Mouse (Mus musculus) limb, embryonic 14.5 days (tissue): Measurements from ENCODE around the gene Bmp8b. TPM values are rescaled to one million over a fixed set of nuclear protein-coding genes. Genes with fewer than 3 reads are reported as not detected.
"Not testable (repeated sequence)": the region's sequence is repeated elsewhere in the genome, so short reads cannot be mapped to it uniquely, and the experiment has no call there.

Experiments
- ATAC-seq: fragments of 200-750 bp; cut with Nextera tagmentation; 2 replicates; pipeline ENCODE4 v1.8.0; 2017; ENCODE audit warnings: low read depth, moderate number of reproducible peaks, moderate TSS enrichment; ENCODE audit not compliant: low FRiP score
- DNase-seq: peaks from one replicate; pipeline ENCODE4 v3.0.0-alpha.2; 2015; ENCODE audit warnings: low spot score
- H3K27ac ChIP-seq: fragments of 300-500 bp; sonication (generic); replicated peaks from 2 replicates; pipeline ENCODE4 v1.5.1; 2014; ENCODE audit warnings: low read depth, mild to moderate bottlenecking, low read length, moderate library complexity, mixed read lengths
- H3K27me3 ChIP-seq: fragments of 300-500 bp; sonication (generic); 2 replicates; pipeline ENCODE4 v1.6.1; 2014; ENCODE audit warnings: low read length, mixed read lengths; ENCODE audit not compliant: control insufficient read depth, insufficient read depth
- H3K36me3 ChIP-seq: fragments of 300-500 bp; sonication (generic); 2 replicates; pipeline ENCODE4 v1.6.1; 2014; ENCODE audit warnings: mild to moderate bottlenecking, low read length, moderate library complexity, mixed read lengths; ENCODE audit not compliant: control insufficient read depth, insufficient read depth
- H3K4me1 ChIP-seq: fragments of 300-500 bp; sonication (generic); 2 replicates; pipeline ENCODE4 v1.6.1; 2014; ENCODE audit warnings: antibody characterized with exemption, low read length, mixed read lengths; ENCODE audit not compliant: control insufficient read depth, insufficient read depth
- H3K4me2 ChIP-seq: fragments of 300-500 bp; sonication (generic); replicated peaks from 2 replicates; pipeline ENCODE4 v1.6.1; 2014; ENCODE audit warnings: low read depth, mild to moderate bottlenecking, low read length, moderate library complexity; ENCODE audit not compliant: severe bottlenecking
- H3K4me3 ChIP-seq: fragments of 300-500 bp; sonication (generic); replicated peaks from 2 replicates; pipeline ENCODE4 v1.5.1; 2014; ENCODE audit warnings: low read length
- H3K9ac ChIP-seq: fragments of 300-500 bp; sonication (generic); 2 replicates; pipeline ENCODE4 v1.6.1; 2014; ENCODE audit warnings: mild to moderate bottlenecking, low read depth, low read length, moderate library complexity; ENCODE audit not compliant: severe bottlenecking
- H3K9me3 ChIP-seq: fragments of 300-500 bp; sonication (generic); 2 replicates; pipeline ENCODE4 v1.6.1; 2016; ENCODE audit warnings: low read length; ENCODE audit not compliant: control insufficient read depth
- POLR2A ChIP-seq: fragments of 200-500 bp; IDR thresholded peaks from 2 replicates; pipeline ENCODE4 v1.8.0; 2012; ENCODE audit warnings: inconsistent platforms, mild to moderate bottlenecking, moderate library complexity, borderline replicate concordance; ENCODE audit not compliant: insufficient read depth, insufficient read length; ENCODE audit errors: extremely low read depth
- WGBS: fragments of 180-500 bp; shearing (Covaris S2); extraction: QIAGEN DNeasy Blood & Tissue Kit; methylation state at CpG from one replicate; pipeline ENCODE4 v1.1.7; 2014; 5-methylcytosine and 5-hydroxymethylcytosine counted together
- polyA plus RNA-seq, 2 experiments: library from polyadenylated mRNA; depleted of rRNA in 1 of 2; stranded (reverse) in 1 of 2; unstranded in 1 of 2; fragments of >200 nt; fragmentation: Nextera tagmentation in 1 of 2; extraction: Ambion mirVana in 1 of 2; gene quantifications; 2 replicates each; pipeline versions ENCODE4 v1.2.1 to v1.2.3; 2012 to 2014

The Bmp8b gene
- polyA plus RNA-seq, 2 experiments, result 1.3 to 1.5 TPM

GRCm38 (mm10) chr4:123152976-123153375, 48.0 kb downstream of the Bmp8b start:
- Histone ChIP-seq H3K9me3 (no peaks in the 10 kb centered on the region), H3K4me1 (no peaks in the 10 kb centered on the region), H3K9ac (no peak overlapping the region), H3K27ac (no peak overlapping the region), H3K36me3 (no peaks in the 10 kb centered on the region), H3K4me3 (no peak overlapping the region), H3K27me3 (no peaks in the 10 kb centered on the region), H3K4me2 (no peak overlapping the region)
- ATAC-seq (no peak), DNase-seq (no peak)
- WGBS, result 39% methylated on average over 5 of the region's 5 CpGs
- no peak for TF ChIP-seq POLR2A

GRCm38 (mm10) chr4:123155004-123155403, 50.0 kb downstream of the Bmp8b start:
- no peak for ATAC-seq
- H3K36me3 ChIP-seq, result no peaks in the 10 kb centered on the region
- H3K4me2 ChIP-seq, result no peak overlapping the region
- no peaks in the 10 kb centered on the region for H3K27me3 ChIP-seq
- no peak overlapping the region for H3K27ac ChIP-seq
- no peaks in the 10 kb centered on the region for H3K9me3 ChIP-seq
- WGBS, result 23% methylated on average over 4 of the region's 4 CpGs
- no peak for TF ChIP-seq POLR2A
- H3K4me3 ChIP-seq, result no peak overlapping the region
- H3K4me1 ChIP-seq, result no peaks in the 10 kb centered on the region
- H3K9ac ChIP-seq, result no peak overlapping the region
- peak; percentile 78 for DNase-seq

- ATAC-seq (no peak), DNase-seq (no peak)
- no peaks in the 10 kb centered on the region for H3K36me3 ChIP-seq
- H3K4me1 ChIP-seq, result no peaks in the 10 kb centered on the region
- no peak overlapping the region for H3K27ac ChIP-seq
- no peaks in the 10 kb centered on the region for H3K27me3 ChIP-seq
- H3K9me3 ChIP-seq, result no peaks in the 10 kb centered on the region
- TF ChIP-seq POLR2A, result no peak
- WGBS, result 66% methylated on average over 2 of the region's 2 CpGs
- H3K4me2 ChIP-seq, result no peak overlapping the region
- H3K9ac ChIP-seq, result no peak overlapping the region
- H3K4me3 ChIP-seq, result no peak overlapping the region
Observed at GRCm38 (mm10) chr4:123155427-123155826, 50.5 kb downstream of the Bmp8b start.

GRCm38 (mm10) chr4:123155840-123156239, 50.9 kb downstream of the Bmp8b start:
- ATAC-seq (no peak), DNase-seq (no peak)
- Histone ChIP-seq H3K9ac (no peak overlapping the region), H3K27ac (no peak overlapping the region), H3K36me3 (no peaks in the 10 kb centered on the region), H3K4me1 (no peaks in the 10 kb centered on the region), H3K9me3 (no peaks in the 10 kb centered on the region), H3K4me2 (no peak overlapping the region), H3K27me3 (no peaks in the 10 kb centered on the region), H3K4me3 (no peak overlapping the region)
- TF ChIP-seq POLR2A, result no peak

- Histone ChIP-seq H3K9me3 (no peaks in the 10 kb centered on the region), H3K27ac (no peak overlapping the region), H3K4me3 (no peak overlapping the region), H3K9ac (no peak overlapping the region), H3K4me2 (no peak overlapping the region), H3K27me3 (no peaks in the 10 kb centered on the region), H3K36me3 (no peaks in the 10 kb centered on the region), H3K4me1 (no peaks in the 10 kb centered on the region)
- ATAC-seq, result no peak
- no peak for DNase-seq
- 84% methylated on average over 6 of the region's 6 CpGs for WGBS
- TF ChIP-seq POLR2A, result no peak
Observed at GRCm38 (mm10) chr4:123160571-123160970, 55.6 kb downstream of the Bmp8b start.

GRCm38 (mm10) chr4:123161251-123161650, 56.3 kb downstream of the Bmp8b start:
- WGBS, result 48% methylated on average over 3 of the region's 3 CpGs

More at GRCm38 (mm10) chr4:123161251-123161650, 56.3 kb downstream of the Bmp8b start:
- H3K9me3 ChIP-seq, H3K4me2 ChIP-seq, DNase-seq, H3K36me3 ChIP-seq, H3K4me3 ChIP-seq, H3K27me3 ChIP-seq, H3K27ac ChIP-seq, H3K9ac ChIP-seq, ATAC-seq, H3K4me1 ChIP-seq: not testable (repeated sequence)
